Mouse (Mus musculus) MEL (cell line): ENCODE results near the gene Msx2.

Experiments used
- CHD1 ChIP-seq: IDR thresholded peaks from 2 replicates; pipeline ENCODE4 v1.6.1; 2012; ENCODE audit warnings: low read depth, mild to moderate bottlenecking, inconsistent platforms, low read length, improper control_type of control experiment
- CHD2 ChIP-seq: IDR thresholded peaks from 2 replicates; pipeline ENCODE4 v1.6.1; 2011; ENCODE audit warnings: low read length, improper control_type of control experiment
- CTCF ChIP-seq, 3 experiments: IDR thresholded peaks in 2 of 3; conservative IDR thresholded peaks in 1 of 3; 2 replicates each; pipeline ENCODE4 v1.5.1; 2011 to 2012; ENCODE audit warnings: low read length in 3 of 3, low read depth in 2 of 3, mild to moderate bottlenecking in 2 of 3, improper control_type of control experiment in 1 of 3, inconsistent platforms in 1 of 3, mixed read lengths in 1 of 3, moderate library complexity in 1 of 3; ENCODE audit not compliant: control insufficient read depth in 1 of 3, insufficient read depth in 1 of 3, poor library complexity in 1 of 3, severe bottlenecking in 1 of 3
- ETS1 ChIP-seq: IDR thresholded peaks from 2 replicates; pipeline ENCODE4 v1.6.1; 2012; ENCODE audit warnings: low read depth, mild to moderate bottlenecking, inconsistent platforms, low read length, improper control_type of control experiment, moderate library complexity
- MYC ChIP-seq: IDR thresholded peaks from 2 replicates; pipeline ENCODE4 v1.6.1; 2011; ENCODE audit warnings: low read depth, mild to moderate bottlenecking, low read length, improper control_type of control experiment, moderate library complexity
- POLR2AphosphoS2 ChIP-seq: IDR thresholded peaks from 2 replicates; pipeline ENCODE4 v1.6.1; 2011; ENCODE audit warnings: low read length, improper control_type of control experiment
- TAL1 ChIP-seq: IDR thresholded peaks from 2 replicates; pipeline ENCODE4 v1.6.1; 2012; ENCODE audit warnings: mild to moderate bottlenecking, inconsistent platforms, low read length, moderate library complexity, mixed read lengths

DNA sequence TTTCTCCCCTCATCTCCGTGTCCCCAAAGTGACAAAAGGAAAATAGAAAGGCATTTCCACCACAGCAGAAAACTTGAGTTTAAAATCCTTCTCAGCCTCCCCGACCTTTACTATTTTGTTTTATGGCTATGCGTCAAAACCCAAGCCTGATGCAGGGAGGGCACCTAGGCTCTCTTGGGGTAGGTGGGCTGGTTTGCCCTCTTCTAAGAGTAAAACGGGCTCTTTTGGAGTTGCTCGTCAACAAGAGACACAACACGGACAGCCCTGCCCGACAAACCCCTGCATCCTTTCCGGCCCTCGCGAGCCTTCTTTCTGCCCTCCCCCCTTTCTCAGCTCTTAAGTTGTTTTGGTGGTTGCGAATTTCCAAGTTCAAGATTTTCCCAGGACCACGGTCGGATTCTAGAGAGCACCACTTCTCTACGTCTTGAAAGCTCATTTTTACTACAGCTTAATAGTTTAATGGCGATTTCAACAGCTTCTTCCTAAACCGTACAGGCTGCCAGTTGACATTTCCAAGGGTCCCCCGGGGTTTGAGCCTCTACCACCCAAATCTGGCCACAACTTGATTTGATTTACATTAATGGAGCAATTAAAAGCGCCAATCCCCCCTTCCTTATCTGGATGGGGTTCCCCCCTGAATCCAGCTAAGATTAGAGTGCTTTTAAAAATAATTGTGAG, 6.5 kb downstream of the Msx2 start:
- TF ChIP-seq CHD1 = no peak
- no peak for TF ChIP-seq CHD2
- no peak for TF ChIP-seq CTCF (IDR thresholded peaks at IDR 0.05 in 2 of 3, conservative IDR thresholded peaks at IDR 0.05 in 1 of 3; ENCODE audit: control insufficient read depth in 1 of 3, insufficient read depth in 1 of 3, low read depth in 2 of 3, low read length in 3 of 3, poor library complexity in 1 of 3, severe bottlenecking in 1 of 3)
- TF ChIP-seq POLR2AphosphoS2 = no peak
- TF ChIP-seq ETS1 = no peak
- no peak for TF ChIP-seq TAL1
- no peak for TF ChIP-seq MYC
